Mouse (Mus musculus): ENCODE results near the gene Lmf1.

Lmf1 gene

DNA sequence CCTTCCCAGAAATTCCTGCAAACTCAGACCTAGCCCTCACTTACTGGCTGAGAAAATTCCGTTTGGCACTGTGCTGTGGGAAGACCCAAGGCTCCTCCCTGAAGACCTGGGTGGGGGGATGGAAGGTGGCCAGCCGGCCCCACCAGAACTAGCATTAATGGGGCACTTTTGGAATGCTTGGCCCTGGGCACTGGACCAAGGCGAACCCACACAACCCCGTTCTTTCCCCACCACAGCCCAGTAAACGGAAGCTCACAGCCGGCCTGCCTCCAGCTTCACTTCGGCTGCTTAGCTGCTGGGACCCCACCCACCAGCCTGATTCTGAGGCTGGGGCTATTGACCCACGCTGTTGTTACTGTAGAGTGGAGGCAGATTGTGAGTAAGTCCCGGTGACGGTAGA lies 10.7 kb upstream of the Lmf1 start:
- no peak for DNase-seq (ENCODE audit: low spot score)

DNA sequence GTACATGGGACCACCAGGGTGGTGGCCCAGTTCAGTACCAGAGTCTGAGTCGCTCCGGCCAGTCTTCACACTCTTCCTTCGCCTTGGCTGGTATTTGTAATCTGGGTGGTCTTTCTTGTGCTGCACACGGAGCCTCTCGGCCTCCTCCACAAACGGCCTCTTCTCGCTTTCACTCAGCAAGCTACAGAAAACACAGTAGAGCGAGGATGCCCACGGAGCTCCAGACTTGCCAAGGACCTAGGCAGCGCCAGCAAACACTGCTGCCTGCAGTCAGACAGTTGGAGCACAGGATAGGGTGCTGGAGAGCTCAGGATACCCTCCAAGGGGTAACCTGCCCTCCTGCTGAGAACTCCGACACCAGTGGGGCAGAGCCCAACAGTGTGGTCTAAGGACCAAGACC lies 10.0 kb upstream of the Lmf1 start:
- DNase-seq (ENCODE audit: low spot score), result no peak

DNA sequence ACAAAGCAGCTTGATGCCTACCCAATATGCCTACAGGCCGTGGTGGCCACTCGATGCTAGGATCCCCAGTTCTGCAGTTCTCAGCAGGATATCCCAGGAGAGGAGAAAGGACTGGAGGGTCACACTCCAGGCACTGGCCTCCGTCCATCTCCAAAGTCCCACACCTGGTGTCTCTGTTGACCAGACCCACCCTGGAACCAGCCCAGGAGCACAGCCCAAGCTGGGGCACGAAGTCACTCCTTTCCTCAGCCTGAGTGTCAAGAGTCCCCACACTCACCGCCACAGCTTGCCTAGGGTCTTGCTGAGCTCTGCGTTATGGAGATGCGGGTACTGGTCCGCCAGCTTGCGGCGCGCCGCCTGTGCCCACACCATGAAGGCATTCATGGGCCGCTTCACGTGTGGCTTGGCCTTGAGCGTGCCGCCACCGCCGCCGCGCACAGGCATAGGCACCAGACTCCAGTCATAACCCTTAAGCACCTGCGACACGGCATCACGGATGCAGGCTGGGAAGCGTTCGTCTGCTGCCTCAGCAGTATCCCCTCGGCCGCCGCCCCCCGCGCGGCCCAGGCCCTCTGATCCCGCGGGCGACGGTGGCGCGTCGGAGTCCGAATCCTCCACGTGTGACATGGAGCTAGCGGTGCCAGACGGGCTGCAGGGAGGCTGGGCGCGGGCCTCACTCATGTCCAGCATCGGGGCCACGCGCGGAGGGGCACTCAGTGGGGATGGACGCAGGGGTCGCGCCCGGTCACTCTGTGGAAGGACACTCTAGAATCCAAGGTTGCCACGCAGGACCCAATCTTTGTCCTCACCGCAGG lies 8.8 kb upstream of the Lmf1 start:
- no peak for DNase-seq (ENCODE audit: low spot score)

DNA sequence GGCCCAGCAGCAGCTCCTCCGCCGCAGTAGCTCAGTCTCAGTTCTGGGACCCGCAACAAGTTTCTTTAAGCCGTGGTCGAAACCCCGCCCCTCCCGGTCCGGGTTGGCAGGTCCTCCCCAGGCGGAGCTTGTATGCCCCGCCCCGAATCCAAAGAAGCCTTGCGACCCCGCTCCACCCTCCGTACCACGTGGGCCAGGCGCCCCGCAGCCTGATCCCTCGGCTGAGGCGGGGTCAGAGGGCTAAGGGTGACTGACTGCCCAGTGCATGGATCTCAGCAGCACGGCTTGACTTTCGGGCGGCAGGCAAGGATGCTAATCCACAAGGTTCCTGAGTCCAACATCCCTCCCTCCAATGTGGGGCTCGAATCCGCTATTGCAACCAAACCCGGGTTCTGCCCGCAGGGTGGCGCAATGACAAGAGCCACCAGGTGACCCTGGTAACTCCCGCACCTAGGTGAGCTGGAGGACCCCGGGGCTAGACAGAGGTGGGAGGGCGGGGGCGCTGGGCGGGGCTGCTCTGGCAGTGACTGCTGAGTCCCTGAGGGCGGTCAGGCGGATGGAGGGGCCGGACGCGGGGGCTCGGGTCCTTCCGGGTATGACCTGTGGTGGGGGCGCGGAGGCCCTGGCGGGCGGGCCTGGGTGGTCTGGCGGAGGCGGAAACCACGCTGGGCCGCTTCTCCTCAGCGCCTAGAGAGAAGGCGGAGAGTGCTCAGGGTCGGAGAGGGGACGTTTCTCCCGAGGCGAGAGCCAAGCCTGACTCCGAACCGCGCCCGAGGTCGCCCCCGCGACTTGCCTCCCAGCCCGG lies 8.0 kb upstream of the Lmf1 start, which contains the start of gene Sox8:
Sox8 (minus strand) TSS at position 39 of the 805 bp plus-strand sequence.
- peak; percentile 82 for DNase-seq (ENCODE audit: low spot score)

DNA sequence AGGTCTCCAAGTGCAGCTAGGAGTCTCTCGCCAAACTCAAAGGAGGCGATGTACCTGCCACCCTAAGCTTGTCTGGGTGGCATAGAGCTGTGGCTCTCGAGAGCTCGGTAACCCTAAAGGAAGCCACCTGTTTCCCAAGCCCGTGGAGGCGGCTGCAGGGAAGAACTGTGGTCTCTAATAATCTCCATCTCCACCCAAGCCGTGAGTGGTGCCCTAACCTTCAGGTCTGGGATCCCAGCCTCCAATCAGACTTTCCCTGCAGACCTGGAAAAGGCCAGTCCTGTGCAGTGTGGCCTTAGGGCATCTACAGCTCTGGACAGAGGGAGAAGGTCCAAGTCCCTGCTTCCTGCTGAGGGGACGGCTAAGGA lies 7.4 kb upstream of the Lmf1 start:
- DNase-seq (ENCODE audit: low spot score), result no peak

DNA sequence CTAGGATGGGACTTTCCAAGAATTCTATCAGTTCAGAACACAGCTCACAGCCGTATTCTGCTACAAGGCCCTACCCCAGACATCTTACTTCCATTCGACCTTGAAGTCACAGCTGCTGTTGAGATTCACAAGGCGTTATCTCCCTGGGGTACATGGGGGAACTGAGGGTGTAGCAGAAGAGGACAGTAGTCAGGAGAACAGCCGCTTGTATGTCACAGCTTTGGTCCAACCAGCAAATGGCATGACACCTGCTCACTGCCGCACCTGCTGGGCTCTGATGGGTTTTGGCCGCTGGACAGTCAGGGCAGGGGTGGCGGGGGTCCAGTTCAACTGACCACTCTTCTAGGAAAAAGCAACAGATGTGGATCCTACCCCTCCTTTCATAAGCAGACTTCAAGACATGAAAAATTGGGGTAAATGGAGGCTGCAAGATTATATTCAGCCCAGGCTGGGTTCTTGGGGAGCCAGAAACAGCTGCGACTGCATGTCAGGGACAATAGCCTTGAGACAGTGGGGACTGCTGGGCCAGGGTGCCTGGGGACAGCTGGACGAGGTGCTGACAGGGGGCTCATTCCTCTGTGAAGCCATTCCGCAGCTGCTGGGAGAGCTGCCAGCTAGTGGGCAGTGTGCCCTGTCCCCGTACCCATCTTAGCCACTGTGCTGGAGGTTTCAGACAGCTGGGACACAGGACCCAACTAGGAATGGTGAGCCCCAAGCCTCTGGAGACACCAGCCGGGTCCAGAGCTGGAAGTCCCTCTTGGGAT lies 3.5 kb upstream of the Lmf1 start:
- no peak for DNase-seq (ENCODE audit: low spot score)

DNA sequence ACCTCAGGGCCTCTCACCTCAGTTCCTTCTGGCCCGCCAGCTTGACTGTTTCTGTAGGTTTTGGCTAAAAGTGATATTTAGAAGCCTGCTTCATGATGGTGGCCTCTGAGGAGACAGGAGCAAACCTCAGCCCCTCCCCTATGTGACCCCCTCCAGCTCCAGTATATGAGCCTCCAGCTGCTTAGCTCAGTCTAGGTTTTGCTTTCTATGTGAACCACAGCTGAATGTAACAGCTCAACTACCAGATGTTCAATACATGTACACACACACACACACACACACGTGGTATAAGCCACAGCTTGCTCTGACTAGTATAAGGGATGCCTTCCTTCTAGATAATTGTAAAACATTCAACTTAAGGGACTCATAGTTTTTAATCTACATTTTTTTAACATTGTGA lies 2.9 kb upstream of the Lmf1 start:
- DNase-seq (ENCODE audit: low spot score), result no peak

DNA sequence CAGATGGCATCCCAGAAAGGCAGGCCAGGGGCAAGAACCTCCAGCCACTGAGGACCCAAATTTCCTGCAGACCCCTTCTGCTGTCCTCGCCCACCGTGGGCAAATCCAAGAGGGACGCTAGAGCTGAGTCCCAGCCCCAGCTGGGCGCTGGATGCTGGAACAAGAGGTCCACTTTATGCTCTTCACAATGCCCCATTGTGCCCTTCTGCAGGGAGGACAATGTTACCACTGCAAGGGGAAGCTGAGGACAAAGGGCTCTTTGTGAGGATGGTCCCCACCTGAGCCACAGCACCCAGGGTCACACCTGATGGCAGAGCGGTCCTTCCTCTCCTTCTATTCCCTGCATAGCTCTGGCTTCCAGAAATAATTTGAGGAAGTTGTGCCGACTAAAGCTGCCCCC lies 1.6 kb upstream of the Lmf1 start:
- no peak for DNase-seq (ENCODE audit: low spot score)

DNA sequence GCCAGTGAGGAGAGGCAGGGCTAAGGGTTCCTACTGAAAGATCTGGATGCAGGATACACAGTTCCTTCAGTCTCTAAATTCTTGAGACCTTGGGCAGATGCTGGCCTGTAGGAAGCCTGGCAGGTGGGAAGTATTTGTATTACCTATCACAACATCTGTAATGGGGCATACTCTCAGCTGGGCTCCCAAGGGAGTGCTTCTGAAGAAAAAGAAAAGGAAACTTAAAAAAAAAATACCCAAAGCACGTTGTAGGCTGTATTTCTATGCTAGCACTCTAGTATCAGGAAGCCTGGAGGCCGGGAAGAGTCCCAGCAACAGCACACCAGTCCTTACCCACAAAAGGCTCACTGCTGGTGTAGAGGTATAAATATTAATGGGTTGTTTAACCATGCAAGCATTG lies 1.2 kb upstream of the Lmf1 start:
- no peak for DNase-seq (ENCODE audit: low spot score)

DNA sequence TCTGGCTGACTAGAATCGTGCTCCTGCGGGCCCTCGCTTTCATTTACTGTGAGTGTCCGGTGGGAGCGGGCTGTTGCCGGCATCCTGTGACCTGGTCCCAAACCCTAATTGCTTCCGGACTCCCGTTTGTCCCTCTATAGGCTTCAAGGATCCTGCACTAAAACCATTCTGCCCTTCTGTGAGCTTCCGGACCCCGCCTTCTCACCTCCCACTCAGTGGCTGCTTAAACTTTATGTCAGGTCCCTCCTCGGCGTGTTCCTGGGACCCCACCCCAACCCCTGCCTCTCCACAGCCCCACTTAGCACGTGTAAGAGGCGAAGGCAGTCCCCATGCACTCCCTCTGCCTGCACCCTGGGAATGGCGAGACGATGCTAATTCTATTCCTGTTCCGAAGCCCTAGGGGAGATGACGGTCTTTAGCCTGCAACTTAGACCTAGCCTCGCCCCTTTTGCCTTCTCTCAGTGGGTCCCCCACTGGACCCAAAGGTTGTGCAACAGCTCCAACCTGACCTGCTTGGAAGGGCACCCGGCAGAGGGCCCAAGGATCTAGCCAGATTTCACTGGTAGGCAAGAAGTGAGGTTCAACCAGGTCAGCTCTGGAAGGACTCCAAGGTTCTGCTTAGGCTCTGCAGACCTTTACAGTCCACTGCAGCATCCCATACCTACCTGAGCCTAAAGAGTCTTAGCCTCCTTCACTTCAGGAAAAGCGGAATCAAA lies 605 bp downstream of the Lmf1 start:
- no peak for DNase-seq (ENCODE audit: low spot score)

DNA sequence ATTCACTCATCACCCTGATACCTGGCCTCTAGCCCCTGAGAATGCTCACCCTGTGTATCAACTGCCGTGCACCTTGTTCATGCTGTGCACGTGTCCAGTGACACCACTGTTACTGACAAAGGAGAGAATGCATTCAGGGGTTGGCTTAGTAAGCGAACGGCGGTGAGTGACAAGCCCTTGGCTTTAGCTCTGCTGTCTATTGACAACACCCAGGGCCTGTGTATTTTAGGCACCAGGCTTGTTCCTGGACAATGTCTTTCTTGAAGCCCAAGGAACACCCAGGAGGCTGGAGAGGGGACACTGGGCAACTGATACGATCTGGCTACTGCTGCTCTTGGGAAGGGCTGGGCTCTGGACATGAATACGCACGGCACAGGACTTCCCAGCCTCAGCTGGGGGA lies 3.2 kb downstream of the Lmf1 start:
- DNase-seq (ENCODE audit: low spot score), result no peak

DNA sequence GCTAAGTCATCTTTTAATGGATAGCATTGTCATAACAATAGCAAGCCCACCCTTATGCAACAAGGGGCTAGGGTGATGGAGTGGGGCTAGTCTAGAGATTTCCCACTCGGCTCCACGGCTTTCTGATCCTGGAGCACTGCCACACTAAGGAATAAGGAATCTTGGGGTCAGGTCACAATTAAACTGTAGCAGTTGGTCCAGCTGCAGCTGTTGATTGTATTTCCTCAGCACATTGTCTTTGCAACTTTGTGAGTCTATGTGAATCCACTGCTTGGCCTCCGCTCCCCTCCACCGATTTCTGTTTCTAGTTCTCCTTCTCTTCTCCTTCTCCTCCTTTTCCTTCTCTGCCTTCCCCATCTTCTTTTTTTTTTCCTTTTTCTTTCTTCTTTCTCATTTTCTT lies 4.2 kb downstream of the Lmf1 start:
- DNase-seq (ENCODE audit: low spot score), result no peak

DNA sequence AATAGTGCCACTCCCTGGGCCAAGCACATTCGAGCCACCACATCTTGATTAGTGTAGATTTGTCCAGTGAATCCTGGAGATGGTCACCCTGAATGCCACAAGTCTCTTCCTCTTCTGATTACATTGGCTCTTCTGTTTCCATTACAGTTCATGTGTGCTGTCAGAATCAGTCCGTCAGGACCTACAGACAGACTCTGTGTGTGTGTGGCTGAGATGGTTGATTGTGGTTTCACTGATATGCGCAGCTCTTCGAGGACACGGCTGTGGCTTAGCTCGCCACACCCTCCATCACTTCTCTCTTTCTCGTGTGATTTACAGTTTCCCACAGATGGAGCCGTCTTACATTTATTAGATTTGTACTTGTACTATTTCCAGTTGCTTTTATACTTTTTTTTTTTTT lies 5.0 kb downstream of the Lmf1 start:
- no peak for DNase-seq (ENCODE audit: low spot score)

DNA sequence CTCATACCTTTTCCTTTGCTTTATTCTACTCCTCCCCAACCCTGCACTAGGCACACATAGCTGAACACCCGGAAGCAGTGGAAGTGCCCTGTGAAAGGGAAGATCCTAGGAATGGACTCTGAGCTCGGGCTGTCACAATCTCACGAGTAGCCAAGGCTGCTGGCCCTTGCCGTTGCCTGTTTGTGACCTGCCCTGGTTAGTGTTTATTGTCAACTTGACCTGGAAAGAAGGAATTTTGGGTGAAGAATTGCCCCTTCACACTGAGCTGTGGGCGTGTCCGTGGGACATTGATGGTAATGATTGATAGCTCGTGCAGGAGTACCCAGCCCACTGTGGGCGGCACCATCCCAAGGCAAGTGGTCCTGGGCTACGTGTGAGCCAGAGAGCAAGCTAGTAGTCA lies 5.8 kb downstream of the Lmf1 start:
- DNase-seq (ENCODE audit: low spot score), result no peak

DNA sequence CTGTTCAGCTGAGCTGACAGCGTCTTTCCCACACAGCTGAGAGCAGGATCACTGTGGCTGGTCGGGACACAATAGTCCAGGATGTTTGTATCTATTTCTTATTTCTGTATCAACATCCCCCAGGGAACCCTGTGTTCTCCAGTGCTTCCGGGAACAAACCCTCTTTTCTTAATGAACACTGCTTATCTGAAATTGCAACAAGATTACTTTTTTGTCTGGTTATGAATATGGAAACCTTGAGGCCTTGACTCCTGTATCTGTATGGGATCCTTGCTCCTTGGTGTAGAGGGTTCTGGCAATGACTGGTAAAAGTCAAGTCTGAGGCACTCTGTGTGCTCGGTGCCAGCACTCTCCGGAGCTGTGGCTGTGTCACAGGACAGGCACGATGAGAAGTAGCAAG lies 11.2 kb downstream of the Lmf1 start:
- no peak for DNase-seq (ENCODE audit: low spot score)

DNA sequence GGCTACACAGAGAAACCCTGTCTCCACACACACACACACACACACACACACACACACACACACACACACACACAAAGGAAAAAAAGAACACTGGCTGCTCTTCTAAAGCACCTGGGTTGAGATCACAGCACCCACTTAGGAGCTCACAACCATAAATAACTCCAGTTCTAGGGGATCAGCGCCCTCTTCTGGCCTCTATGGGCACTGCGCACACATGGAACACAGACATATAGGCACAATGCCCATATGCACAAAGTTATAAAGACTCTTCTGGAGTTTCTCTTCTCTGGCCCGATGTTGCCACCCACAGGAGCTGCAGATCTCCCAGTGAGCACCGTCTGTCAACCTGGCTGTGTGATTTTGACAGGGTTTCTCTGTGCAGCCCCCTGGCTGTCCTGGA lies 12.1 kb downstream of the Lmf1 start:
- no peak for DNase-seq (ENCODE audit: low spot score)

DNA sequence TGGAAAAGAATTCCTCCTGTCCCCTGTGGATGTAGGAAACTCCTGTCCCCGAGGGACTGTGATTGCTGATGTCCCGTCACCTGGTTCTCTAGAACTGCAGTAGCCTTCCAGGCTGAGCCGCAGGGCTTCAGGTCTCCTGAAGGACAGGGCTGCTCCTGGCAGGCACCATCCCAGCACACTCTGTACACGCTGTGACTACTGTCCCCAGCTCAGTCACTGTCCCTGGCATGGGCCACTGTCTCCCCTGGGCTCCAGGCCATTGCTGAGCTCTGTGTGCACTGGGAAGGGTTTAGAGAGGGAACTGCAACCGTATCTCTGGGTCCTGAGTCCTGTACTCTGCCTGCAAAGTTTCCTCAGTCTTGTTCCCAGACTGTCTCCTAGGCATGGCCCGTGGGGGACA lies 13.5 kb downstream of the Lmf1 start:
- no peak for DNase-seq (ENCODE audit: low spot score)

DNA sequence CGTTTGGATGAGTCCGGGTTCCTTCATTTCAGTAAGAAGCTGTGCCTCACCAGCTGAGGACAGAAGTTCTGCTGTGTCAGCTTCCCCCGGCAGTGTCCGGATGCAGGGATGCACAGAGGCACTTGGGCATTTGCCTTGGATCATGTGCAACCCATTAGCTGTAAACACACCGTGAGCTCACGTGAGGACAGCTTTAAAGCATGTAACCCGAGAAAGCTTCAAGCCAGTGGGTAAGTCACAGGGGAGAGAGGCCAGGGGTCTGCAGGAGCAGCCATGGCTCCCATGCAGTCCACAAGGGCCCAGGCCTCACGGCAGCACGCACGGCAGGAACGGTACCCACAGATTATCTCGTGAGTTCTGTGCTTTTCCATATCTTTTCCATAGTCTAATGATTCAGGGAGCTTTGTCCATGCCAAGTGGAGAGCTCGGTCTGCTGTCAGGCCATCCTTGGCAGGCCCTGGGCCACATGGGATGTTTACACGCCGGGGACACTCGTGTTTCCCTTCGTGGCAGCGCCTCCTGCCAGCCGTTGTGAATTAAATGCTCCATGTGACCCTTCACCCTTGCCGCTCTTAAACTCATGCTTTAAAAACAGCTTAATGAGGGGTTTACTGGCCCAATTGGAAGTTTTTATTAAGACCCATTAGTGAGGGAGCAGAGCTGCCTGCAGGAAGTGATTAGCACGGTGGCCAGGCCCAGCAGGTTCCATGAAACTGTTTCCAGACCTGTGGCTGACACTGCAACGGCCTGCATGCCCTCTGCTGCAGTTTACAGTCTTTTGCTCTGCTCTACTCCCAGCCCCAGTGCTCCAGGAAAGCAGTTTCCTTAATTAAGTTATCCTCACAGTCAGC lies 14.8 kb downstream of the Lmf1 start:
- DNase-seq (ENCODE audit: low spot score), result no peak

DNA sequence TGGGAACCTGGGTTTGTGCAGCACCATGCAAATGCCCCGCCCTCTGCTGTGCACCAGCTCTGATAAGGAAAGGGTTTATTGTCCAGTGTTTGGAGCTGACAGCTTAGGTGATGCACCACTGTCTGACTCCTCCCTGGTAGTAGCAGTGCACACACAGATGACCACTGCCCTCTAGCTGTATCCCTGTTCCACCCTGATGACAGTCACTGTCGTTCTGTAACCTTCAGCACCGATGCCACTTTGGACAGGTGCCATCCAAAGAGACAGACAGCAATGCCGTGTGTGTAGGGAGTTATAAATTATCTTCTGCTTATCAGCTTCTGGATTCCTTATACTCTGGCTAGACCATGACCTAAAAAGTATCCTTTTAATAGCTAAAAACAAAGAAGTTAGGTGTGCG lies 16.6 kb downstream of the Lmf1 start:
- no peak for DNase-seq (ENCODE audit: low spot score)

DNA sequence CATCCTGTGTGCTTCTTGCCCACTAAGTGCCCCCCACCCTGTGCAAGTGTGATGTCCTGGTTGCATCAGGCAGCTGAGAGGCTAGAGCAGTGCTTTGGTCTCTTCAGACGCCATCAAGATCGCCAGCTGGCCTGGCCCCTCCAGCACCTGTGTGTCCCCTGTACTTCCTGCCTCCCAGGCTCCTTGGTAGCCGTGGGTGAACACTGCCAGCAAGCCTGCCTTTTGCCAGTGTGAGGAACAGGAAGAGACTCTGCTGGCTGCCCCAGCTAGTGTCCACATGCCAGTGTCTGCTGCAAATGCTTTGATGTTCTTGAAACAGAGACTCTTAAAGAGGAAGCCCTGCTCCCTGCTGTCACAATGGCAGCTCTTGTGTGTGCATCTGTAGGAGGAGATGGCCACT lies 18.7 kb downstream of the Lmf1 start:
- DNase-seq (ENCODE audit: low spot score), result no peak

DNA sequence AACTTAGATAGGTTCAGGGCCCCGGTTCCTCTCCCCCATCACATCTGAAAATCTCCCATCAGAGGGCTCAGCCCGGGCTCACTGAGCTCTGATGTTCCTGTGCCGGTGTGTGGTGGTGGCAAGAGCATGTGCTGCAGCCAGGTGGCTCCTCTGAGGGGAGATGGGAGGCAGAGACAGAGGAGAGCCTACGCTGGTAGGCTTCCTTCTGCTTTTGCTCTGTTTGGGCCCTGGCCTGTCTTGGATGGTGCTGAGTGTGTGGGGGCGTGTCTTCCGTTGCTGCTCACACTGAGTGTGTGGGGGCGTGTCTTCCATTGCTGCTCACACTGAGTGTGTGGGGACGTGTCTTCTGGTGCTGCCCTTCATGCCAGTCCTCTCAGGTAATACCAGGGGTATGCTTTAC lies 23.5 kb downstream of the Lmf1 start:
- DNase-seq (ENCODE audit: low spot score), result no peak
